18 mouse cellular contexts compared by ENCODE assay signal in genomic region chr2:135454455-135454854, GRCm38 (mm10).
"Had no signal": no experiment of that assay in that cellular context is flagged by ENCODE, and none has a peak within 500 bp of the region (broad histone marks: within the 10 kb centered on the region; RNA-seq: fewer than 3 reads in every experiment).

No protein-coding gene starts in this region.

- H3K9me3 ChIP-seq: liver, embryonic 15.5 days; lung, embryonic 15.5 days; megakaryocyte, embryonic 14.5 days; midbrain, embryonic 13.5 days; midbrain, embryonic 15.5 days; neural tube, embryonic 13.5 days; neural tube, embryonic 15.5 days had no signal

- DNase-seq: liver, postnatal 0 days; lung, adult 2 months; lung, postnatal 14 days; lung, postnatal 36 days; right cerebral cortex, postnatal 14 days; thymus, adult 18-20 months; thymus, postnatal 14 days; thymus, postnatal 36 days had no signal

- H3K27ac ChIP-seq: liver, embryonic 15.5 days; lung, embryonic 15.5 days; macrophage; midbrain, embryonic 13.5 days; midbrain, embryonic 15.5 days; neural tube, embryonic 13.5 days; neural tube, embryonic 15.5 days had no signal

- H3K36me3 ChIP-seq: liver, embryonic 15.5 days; lung, embryonic 15.5 days; midbrain, embryonic 13.5 days; midbrain, embryonic 15.5 days; neural tube, embryonic 13.5 days; neural tube, embryonic 15.5 days had no signal

- H3K9ac ChIP-seq: liver, embryonic 15.5 days; liver, postnatal 0 days; lung, embryonic 15.5 days; midbrain, embryonic 13.5 days; midbrain, embryonic 15.5 days; neural tube, embryonic 13.5 days; neural tube, embryonic 15.5 days had no signal

- H3K4me3 ChIP-seq: liver, embryonic 15.5 days; lung, embryonic 15.5 days; megakaryocyte, embryonic 14.5 days; midbrain, embryonic 13.5 days; midbrain, embryonic 15.5 days; neural tube, embryonic 13.5 days; neural tube, embryonic 15.5 days had no signal

- H3K4me1 ChIP-seq: liver, embryonic 15.5 days; lung, embryonic 15.5 days; megakaryocyte, embryonic 14.5 days; midbrain, embryonic 13.5 days; midbrain, embryonic 15.5 days; neural tube, embryonic 13.5 days; neural tube, embryonic 15.5 days had no signal

- H3K4me2 ChIP-seq: liver, embryonic 15.5 days; lung, embryonic 15.5 days; midbrain, embryonic 11.5 days; midbrain, embryonic 13.5 days; midbrain, embryonic 15.5 days; neural tube, embryonic 13.5 days; neural tube, embryonic 15.5 days had no signal

- ATAC-seq: liver, postnatal 0 days; lung, postnatal 0 days; midbrain, embryonic 13.5 days; midbrain, embryonic 15.5 days had no signal

- H3K27me3 ChIP-seq: liver, embryonic 15.5 days; lung, embryonic 15.5 days; megakaryocyte, embryonic 14.5 days; midbrain, embryonic 13.5 days; midbrain, embryonic 15.5 days; neural tube, embryonic 13.5 days; neural tube, embryonic 15.5 days had no signal
